Mouse (Mus musculus) v-Abl transformed pro-B cells (cell line): ENCODE measurements around the gene Rpl23a.

Experiments used
- in situ Hi-C, 2 experiments: fragments of 400-800 bp; cut with MboI; formaldehyde crosslinking; loops; one replicate each; pipeline ENCODE4 v1.15.1; 2025; ENCODE audit not compliant: unreplicated experiment in 2 of 2

The Rpl23a gene

GRCm38 (mm10) chr11:78171328-78171727 is 12.1 kb downstream of the Rpl23a start:
- in situ Hi-C loops: loop anchor here (5.0 to 10.0 kb wide), 2 partner anchors 114 to 347 kb away; no protein-coding TSS in a partner anchor

GRCm38 (mm10) chr11:78170306-78170705 is 13.1 kb downstream of the Rpl23a start:
- in situ Hi-C loops: loop anchor here (5.0 to 10.0 kb wide), 2 partner anchors 113 to 346 kb away; no protein-coding TSS in a partner anchor

- in situ Hi-C loops: no loop called here
These were observed 14.6 kb downstream of the Rpl23a start for GRCm38 (mm10) chr11:78168541-78169468.

GRCm38 (mm10) chr11:78167257-78167959 is 16.0 kb downstream of the Rpl23a start:
- in situ Hi-C loops: no loop called here

GRCm38 (mm10) chr11:78166640-78167039 is 16.7 kb downstream of the Rpl23a start:
- in situ Hi-C loops: no loop called here

- in situ Hi-C loops: no loop called here
These were observed 17.2 kb downstream of the Rpl23a start for GRCm38 (mm10) chr11:78166161-78166560.

- in situ Hi-C loops: no loop called here
These were observed 17.6 kb downstream of the Rpl23a start for GRCm38 (mm10) chr11:78165761-78166109.

- in situ Hi-C loops: no loop called here
These were observed 18.2 kb downstream of the Rpl23a start, which contains the start of gene Traf4 for GRCm38 (mm10) chr11:78164924-78165760. Gene Traf4 (minus strand): TSS chr11:78165589.

- in situ Hi-C loops: no loop called here
These were observed 18.8 kb downstream of the Rpl23a start for GRCm38 (mm10) chr11:78164604-78164923.

- in situ Hi-C loops: no loop called here
These were observed 19.4 kb downstream of the Rpl23a start for GRCm38 (mm10) chr11:78163681-78164603.

GRCm38 (mm10) chr11:78163045-78163444 is 20.3 kb downstream of the Rpl23a start:
- in situ Hi-C loops: no loop called here

- in situ Hi-C loops: no loop called here
These were observed 20.9 kb downstream of the Rpl23a start for GRCm38 (mm10) chr11:78162504-78162903.

- in situ Hi-C loops: no loop called here
These were observed 21.4 kb downstream of the Rpl23a start for GRCm38 (mm10) chr11:78161968-78162367.

GRCm38 (mm10) chr11:78161169-78161568 is 22.2 kb downstream of the Rpl23a start:
- in situ Hi-C loops: no loop called here

GRCm38 (mm10) chr11:78160675-78161074 is 22.7 kb downstream of the Rpl23a start:
- in situ Hi-C loops: no loop called here

- in situ Hi-C loops: no loop called here
These were observed 23.2 kb downstream of the Rpl23a start for GRCm38 (mm10) chr11:78160171-78160570.

- in situ Hi-C loops: no loop called here
These were observed 23.8 kb downstream of the Rpl23a start for GRCm38 (mm10) chr11:78159557-78159956.

- in situ Hi-C loops: no loop called here
These were observed 24.3 kb downstream of the Rpl23a start for GRCm38 (mm10) chr11:78159096-78159495.

GRCm38 (mm10) chr11:78156156-78156699 is 27.2 kb downstream of the Rpl23a start:
- in situ Hi-C loops: no loop called here
